17 mouse cellular contexts compared by ENCODE assay signal in genomic region chr16:11092061-11092460, GRCm38 (mm10). TPM values are rescaled to one million over a fixed set of nuclear protein-coding genes. Genes with fewer than 3 reads are reported as not detected.
DNase-seq lines count a peak whose midpoint lies in the region; ATAC-seq and TF ChIP-seq lines count a peak whose summit lies in the region.
"Had no signal": no experiment of that assay in that cellular context is flagged by ENCODE, and none has a peak within 500 bp of the region (broad histone marks: within the 10 kb centered on the region; RNA-seq: fewer than 3 reads in every experiment).

No protein-coding gene starts in this region.

- no peak overlapping the region for H3K4me3 ChIP-seq in left cerebral cortex, adult 2 months
- no peak overlapping the region for H3K4me3 ChIP-seq in heart, embryonic 11.5 days (ENCODE audit: low read depth, low read length)
- H3K4me3 ChIP-seq: forebrain, embryonic 12.5 days; liver, embryonic 15.5 days; neural tube, embryonic 12.5 days had no signal

- H3K4me1 ChIP-seq in heart, embryonic 11.5 days (ENCODE audit: control insufficient read depth, insufficient read depth, low read length), result peaks cover 14% of the 10 kb centered on the region
- H3K4me1 ChIP-seq: neural tube, embryonic 12.5 days had no signal

- ATAC-seq in heart, embryonic 11.5 days (replicated peaks; ENCODE audit: insufficient number of reproducible peaks, low FRiP score, low TSS enrichment), result no peak
- ATAC-seq: midbrain, embryonic 16.5 days had no signal

- no peak overlapping the region for H3K4me2 ChIP-seq in heart, embryonic 11.5 days
- H3K4me2 ChIP-seq: forebrain, embryonic 12.5 days; liver, embryonic 15.5 days; neural tube, embryonic 12.5 days had no signal

- peak; percentile 92 for DNase-seq in heart, adult 11 months
- no peak for DNase-seq in heart, postnatal 14 days
- no peak for DNase-seq in left cerebral cortex, adult 2 months (ENCODE audit: extremely low spot score in 1 of 2, low spot score in 2 of 2)
- DNase-seq in left cerebral cortex, postnatal 10 days (ENCODE audit: extremely low spot score in 1 of 2, low spot score in 2 of 2), result no peak
- peak; percentile 69 for DNase-seq in kidney, postnatal 14 days
- DNase-seq in cerebellum, postnatal 25 days, result no peak
- no peak for DNase-seq in c-Kit-positive CD71-positive TER-119-positive erythroid progenitor cells, embryonic 14.5 days (ENCODE audit: low spot score)
- DNase-seq: adrenal gland, adult 8-10 months; cerebellum, adult 11 months; left cerebral cortex, postnatal 4 days; thymus, postnatal 4 days had no signal

- WGBS in heart, embryonic 11.5 days (ENCODE audit: insufficient replicate concordance), result 49% methylated on average over 4 of the region's 4 CpGs

- intact Hi-C loops in heart, postnatal 14 days (cut with DNase I), result no loop called here
- intact Hi-C loops in left cerebral cortex, adult 2 months (cut with DNase I), result loop anchor here (1.0 kb wide), 1 partner anchor 26 kb away; the partner anchor contains the start of gene Litaf
- intact Hi-C loops in left cerebral cortex, postnatal 10 days (cut with DNase I), result no loop called here

- H3K36me3 ChIP-seq in heart, embryonic 11.5 days (ENCODE audit: control insufficient read depth, insufficient read depth, low read length), result peaks cover 17% of the 10 kb centered on the region

- no peak for TF ChIP-seq CTCF in left cerebral cortex, adult 2 months (IDR thresholded peaks at IDR 0.05)

- H3K27me3 ChIP-seq in heart, embryonic 11.5 days (ENCODE audit: control insufficient read depth, insufficient read depth, low read length), result no peaks in the 10 kb centered on the region
- H3K27me3 ChIP-seq: forebrain, embryonic 12.5 days; liver, embryonic 15.5 days; neural tube, embryonic 12.5 days had no signal

- peak overlapping the region; percentile 78 for H3K27ac ChIP-seq in left cerebral cortex, adult 2 months
- peak overlapping the region; percentile 41; the same call in 1 of the 2 replicates for H3K27ac ChIP-seq in heart, embryonic 11.5 days (ENCODE audit: low read depth, low read length)
- H3K27ac ChIP-seq: forebrain, embryonic 12.5 days; liver, embryonic 15.5 days; neural tube, embryonic 12.5 days; stomach, postnatal 0 days had no signal

- H3K9me3 ChIP-seq in heart, embryonic 11.5 days (replicated peaks; ENCODE audit: control insufficient read depth, low read length), result no peaks in the 10 kb centered on the region
- H3K9me3 ChIP-seq: forebrain, embryonic 12.5 days; liver, embryonic 15.5 days; neural tube, embryonic 12.5 days had no signal

- no peak overlapping the region for H3K9ac ChIP-seq in heart, embryonic 11.5 days (ENCODE audit: low read depth, low read length)
- H3K9ac ChIP-seq: forebrain, embryonic 12.5 days; liver, embryonic 15.5 days; neural tube, embryonic 12.5 days had no signal

RNA-seq across cellular contexts. Expression of gene Litaf, which starts 26.1 kb away (rescaled TPM):
- 10 to 100 TPM; 29.5 to 30.6 TPM for total RNA-seq in heart, postnatal 14 days (2021)
- total RNA-seq in left cerebral cortex, adult 2 months (2021), result 10 to 100 TPM in 1 of 2 experiments, 1 to 10 TPM in 1; 9.1 to 14.1 TPM
- 10 to 100 TPM in 1 of 2 experiments, 1 to 10 TPM in 1; 9.6 to 10.9 TPM for total RNA-seq in left cerebral cortex, postnatal 10 days (2021)
- polyA plus RNA-seq in heart, embryonic 11.5 days (2014; fragmentation: Nextera tagmentation; extraction: Ambion mirVana), result 61.6 and 63.8 TPM in 2 replicates

RNA-seq across cellular contexts. Expression of gene Snn, which starts 31.3 kb away (rescaled TPM):
- total RNA-seq in heart, postnatal 14 days (2021), result 10 to 100 TPM; 33.5 to 37.4 TPM
- total RNA-seq in left cerebral cortex, adult 2 months (2021), result 100 to 1,000 TPM; 174 to 177 TPM
- 100 to 1,000 TPM; 217 to 219 TPM for total RNA-seq in left cerebral cortex, postnatal 10 days (2021)
- 44.7 and 45.8 TPM in 2 replicates for polyA plus RNA-seq in heart, embryonic 11.5 days (2014; fragmentation: Nextera tagmentation; extraction: Ambion mirVana)

RNA-seq across cellular contexts. Expression of gene Txndc11, which starts 42.4 kb away (rescaled TPM):
- total RNA-seq in heart, postnatal 14 days (2021), result 10 to 100 TPM; 17.9 to 19.4 TPM
- 10 to 100 TPM; 35.2 to 37.7 TPM for total RNA-seq in left cerebral cortex, adult 2 months (2021)
- 10 to 100 TPM; 37.1 to 38.7 TPM for total RNA-seq in left cerebral cortex, postnatal 10 days (2021)
- 33.5 and 34.7 TPM in 2 replicates for polyA plus RNA-seq in heart, embryonic 11.5 days (2014; fragmentation: Nextera tagmentation; extraction: Ambion mirVana)

Comparison
In these comparisons a context has a peak if more than half of its experiments do, and no peak if none do; other contexts are left out.
1. DNase-seq: peak in heart, adult 11 months (single experiment) and kidney, postnatal 14 days (single experiment); none in heart, postnatal 14 days (0 of 2), left cerebral cortex, adult 2 months (0 of 2), left cerebral cortex, postnatal 10 days (0 of 2), cerebellum, postnatal 25 days (0 of 2) and c-Kit-positive CD71-positive TER-119-positive erythroid progenitor cells, embryonic 14.5 days (single experiment).
2. RNA of gene Snn, which starts 31.3 kb away (total RNA-seq): 217 to 219 TPM in left cerebral cortex, postnatal 10 days and 174 to 177 TPM in left cerebral cortex, adult 2 months; 33.5 to 37.4 TPM in heart, postnatal 14 days; every median in the first group is over 4 times any median in the second.